Mouse (Mus musculus) embryo, embryonic 11 days (tissue): ENCODE results near the gene Gm43064.
A peak's percentile ranks its signal among the peaks of the same experiment; 100 is the strongest.
"Not testable (repeated sequence)": the region's sequence is repeated elsewhere in the genome, so short reads cannot be mapped to it uniquely, and the experiment has no call there.

Source experiments
- DNase-seq: peaks from one replicate; pipeline ENCODE4 v3.0.0-alpha.2; 2015

The Gm43064 gene

DNA sequence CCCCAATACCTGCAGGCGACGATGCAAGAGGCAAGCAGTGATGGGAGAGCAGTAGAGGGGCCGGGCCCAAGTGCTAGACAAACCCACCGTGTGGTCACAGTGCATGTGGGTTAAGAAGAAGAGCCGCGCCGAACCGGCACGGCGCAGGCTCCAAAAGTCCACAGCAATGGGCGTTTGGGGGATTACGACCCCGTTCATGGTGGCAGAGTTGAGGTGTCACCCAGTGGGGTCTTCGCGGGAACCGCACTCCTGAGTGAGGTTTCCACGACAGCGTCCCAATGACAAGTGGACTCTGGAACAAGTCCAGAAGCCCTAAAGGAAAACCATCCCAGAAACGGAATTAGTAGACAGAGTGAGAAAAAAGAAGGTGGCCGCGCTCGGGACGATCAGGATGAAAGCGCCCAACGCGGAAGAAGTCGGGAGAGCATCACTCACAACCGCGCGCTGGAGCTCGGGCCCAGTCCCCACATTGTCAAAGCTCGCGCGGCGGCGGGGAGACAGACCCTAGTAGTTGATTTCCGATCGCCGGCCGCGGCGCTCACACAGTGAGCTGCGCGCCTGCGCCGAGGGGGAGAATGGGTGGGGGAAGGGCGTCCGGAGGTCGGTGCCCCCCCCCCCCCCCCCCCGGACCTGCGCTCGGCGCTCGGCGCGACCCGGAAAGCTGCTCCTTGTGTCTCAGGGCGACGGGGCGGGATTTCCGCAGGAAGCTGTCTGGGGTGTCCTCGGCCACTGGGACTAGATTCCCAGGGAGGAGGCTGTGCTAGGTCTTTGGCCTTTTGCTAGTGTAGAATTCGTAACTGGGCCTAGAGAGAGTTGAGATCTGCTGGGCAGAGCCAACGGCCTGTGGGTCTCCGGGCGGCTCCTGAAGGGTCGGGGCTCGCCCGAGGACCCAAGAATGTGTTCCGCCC, at the start of gene Gm43064, which contains the start of the genes Dclre1b and Ap4b1:
Gene Gm43064 (plus strand): TSS at position 683 of the 908 bp plus-strand sequence.
Gene Dclre1b (minus strand): TSS at position 554 of the 908 bp plus-strand sequence.
Gene Ap4b1 (plus strand): TSS at position 630 of the 908 bp plus-strand sequence.
- peak; percentile 98 for DNase-seq

DNA sequence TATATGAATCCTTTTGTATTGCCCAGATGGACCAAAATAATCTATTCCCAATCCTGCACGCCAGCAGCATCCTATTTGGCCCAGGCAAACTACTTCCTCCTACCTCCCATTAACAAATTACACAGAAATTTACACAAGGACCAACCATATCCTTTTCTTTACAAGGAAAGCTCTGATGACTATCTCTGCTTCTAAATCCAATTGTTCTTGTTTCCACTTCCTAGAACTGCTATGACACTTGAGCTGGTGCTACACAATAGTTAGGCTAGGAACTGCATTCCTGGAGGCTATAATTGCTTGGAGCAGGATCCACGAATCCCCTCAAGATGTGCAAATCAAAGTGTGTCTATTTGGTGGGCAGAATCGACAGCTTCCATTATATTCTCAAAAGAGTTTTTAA, 42.6 kb upstream of the Gm43064 start:
- DNase-seq, result no peak

DNA sequence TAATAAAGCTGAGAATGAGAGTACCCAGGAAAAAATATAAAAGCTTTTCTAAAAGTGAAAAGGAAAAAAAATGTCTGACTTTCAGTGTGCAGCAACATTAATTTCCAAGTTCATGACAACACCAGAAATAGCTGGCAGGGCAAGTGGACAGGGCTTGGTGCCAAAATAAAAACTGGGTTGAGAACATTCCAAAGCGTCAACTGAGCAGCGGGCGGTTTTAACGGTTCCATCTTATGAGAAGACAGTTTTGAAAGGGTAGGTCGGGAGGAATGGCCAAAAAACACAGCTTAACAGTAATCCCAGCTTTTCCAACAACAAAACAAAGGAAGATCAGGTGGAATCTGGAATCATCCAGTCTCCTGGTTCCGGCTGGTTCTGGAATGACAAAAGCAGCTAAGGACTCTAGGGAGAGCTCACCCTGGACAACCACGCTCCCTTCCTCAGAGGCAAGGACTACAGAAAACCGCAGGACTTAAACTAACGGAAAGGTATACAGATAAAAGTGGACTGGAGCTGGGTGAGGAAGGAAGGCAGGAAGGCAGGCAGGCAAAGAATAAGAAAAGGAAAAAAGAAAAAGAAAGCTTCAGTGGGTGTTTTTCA, 37.7 kb upstream of the Gm43064 start:
- no peak for DNase-seq

DNA sequence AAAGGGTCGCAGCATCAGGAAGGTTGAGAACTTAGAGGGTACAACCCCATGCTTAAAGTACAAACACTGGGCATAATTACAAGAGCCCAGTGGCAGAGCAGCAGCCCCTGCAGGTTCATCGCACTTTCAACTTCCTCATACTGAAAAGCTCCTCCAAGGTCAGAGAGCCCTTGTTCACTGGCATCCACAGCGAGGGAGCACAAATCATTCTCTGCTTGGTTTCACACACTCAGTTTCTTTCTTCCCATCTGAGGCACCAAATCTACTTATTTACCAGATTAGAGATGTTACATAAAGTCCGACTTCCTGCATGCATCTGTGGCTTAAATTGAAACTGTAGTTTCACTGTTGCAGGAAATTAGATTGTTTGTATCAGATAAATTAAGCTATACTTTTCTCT, 36.5 kb upstream of the Gm43064 start:
- no peak for DNase-seq

DNA sequence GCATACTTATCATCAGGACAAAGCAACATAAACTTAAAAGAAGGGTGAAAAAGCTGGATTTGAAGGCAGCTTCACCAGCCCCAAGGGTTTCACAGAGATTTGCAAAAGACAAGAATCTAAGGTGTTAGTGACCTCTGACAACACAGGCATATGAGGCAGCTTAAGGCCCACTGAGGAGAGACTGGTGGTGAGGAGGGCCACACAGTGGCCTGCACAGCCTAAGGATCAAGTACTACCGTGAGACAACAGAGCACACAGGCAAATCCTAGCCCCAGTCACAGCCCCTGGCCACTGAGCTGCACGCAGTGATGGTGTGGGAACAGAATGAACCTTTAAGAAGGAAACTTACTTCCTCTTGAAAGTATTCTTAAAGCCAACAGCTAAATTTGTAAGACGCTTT, 35.9 kb upstream of the Gm43064 start:
- DNase-seq, result no peak

DNA sequence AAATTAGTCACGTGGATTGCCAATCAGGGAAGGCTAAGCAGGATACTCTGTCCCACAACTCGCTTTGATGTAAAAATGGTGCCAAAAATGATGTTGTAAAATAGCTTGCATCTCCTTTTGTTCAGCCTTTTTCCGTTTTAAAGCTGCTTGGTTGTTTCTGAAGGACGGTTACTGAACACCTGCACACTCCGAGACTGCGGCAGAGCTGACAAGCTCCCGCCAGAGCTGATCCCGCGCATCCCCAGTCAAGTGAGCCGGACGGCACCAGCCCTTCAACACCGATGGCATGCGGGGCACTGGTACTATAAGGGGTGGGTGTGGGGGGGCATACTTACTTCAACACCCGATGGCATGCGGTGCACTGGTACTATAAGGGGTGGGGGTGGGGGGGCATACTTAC, 35.4 kb upstream of the Gm43064 start:
- DNase-seq, result no peak

DNA sequence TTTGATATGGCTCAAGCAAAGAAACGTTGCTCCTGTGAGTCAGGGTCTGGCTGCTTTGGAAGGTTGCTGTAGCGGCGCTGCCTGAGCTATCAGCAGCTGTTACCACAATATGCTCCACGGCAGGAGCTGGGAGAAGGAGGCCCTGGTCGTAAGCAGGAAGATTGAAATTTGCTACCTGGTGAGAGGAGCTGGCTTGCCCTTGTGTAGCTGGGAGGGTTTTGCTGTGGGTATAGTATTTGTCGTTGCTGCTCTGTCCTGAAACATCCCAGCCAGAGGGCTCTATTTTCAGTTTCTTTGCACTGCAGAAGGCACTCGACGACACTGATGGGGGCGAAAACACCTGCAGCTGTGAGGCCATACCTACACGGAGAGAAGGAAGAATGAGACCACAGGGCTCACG, 31.4 kb upstream of the Gm43064 start:
- DNase-seq, result no peak

DNA sequence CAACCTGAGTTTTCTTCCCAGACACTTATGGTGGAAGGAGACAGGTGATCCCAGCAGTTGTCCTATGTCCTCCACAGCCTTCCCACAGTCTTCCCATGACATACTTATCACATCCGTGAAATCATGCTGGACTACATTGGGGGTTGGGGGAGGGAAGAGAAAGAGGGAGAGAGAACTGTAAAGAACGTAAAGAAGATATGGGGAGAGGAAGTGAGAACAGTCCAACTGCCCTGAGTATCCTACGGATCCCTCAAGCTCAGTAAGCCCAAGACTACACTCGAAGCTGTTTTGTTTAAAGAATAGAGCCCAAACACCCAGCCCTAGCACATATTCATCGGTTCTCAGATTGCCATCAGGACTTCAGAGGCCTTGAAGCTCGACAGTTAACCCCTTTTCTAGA, 30.7 kb upstream of the Gm43064 start:
- DNase-seq, result no peak

DNA sequence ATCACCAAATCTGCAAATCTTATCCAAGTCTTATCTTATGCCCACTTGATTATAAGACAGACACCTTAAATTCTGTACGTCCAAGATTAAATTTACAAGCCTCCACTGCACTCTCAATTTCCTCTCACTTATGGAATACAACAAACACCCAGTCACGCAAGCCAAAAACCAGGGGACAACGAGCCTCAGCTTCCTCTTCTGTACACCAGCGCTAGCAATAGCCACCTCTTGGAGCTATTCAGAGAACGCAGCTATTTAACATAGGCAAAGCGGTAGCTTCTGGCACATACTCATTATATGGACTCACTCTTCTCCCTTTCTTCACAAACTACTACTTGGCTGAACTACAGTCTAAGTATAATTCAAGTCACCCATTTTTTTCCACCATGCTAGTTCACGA, 30.2 kb upstream of the Gm43064 start:
- no peak for DNase-seq

DNA sequence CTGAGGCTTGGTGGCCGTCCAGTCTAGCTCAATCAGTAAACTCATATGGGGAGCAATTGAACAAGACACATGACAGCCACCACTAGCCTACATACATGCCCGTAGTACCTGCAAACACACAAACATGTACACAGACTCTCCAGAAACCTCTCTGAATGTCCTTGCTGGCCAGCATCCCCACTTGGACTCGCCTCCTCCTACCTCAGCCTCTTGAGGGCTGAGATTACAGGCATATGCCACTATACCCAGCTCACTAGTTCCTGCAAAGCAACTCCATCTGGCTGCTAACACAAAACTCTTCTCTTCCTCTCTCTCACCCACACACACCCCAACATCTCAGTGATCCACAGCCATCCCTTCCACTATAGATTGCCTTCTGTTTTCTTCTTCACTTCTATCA, 29.1 kb upstream of the Gm43064 start:
- DNase-seq, result no peak

DNA sequence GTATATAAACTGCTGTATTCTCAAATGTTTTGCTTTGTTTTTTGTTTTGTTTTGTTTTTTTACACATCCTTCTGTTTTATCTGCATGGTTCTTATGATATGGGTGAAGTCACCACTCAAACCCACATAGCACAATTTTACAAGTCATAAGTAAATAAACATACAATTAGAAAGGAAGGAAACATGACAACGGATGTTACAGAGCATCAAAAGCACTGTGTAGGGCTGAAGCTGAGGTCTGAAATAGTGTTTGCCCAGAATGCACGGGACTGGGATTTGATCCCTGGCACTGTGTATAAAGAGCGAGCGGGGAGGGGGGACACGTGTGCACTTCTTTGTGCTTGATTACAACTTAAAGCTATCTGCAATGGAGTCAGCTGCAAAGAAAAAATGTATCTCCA, 28.6 kb upstream of the Gm43064 start:
- no peak for DNase-seq

DNA sequence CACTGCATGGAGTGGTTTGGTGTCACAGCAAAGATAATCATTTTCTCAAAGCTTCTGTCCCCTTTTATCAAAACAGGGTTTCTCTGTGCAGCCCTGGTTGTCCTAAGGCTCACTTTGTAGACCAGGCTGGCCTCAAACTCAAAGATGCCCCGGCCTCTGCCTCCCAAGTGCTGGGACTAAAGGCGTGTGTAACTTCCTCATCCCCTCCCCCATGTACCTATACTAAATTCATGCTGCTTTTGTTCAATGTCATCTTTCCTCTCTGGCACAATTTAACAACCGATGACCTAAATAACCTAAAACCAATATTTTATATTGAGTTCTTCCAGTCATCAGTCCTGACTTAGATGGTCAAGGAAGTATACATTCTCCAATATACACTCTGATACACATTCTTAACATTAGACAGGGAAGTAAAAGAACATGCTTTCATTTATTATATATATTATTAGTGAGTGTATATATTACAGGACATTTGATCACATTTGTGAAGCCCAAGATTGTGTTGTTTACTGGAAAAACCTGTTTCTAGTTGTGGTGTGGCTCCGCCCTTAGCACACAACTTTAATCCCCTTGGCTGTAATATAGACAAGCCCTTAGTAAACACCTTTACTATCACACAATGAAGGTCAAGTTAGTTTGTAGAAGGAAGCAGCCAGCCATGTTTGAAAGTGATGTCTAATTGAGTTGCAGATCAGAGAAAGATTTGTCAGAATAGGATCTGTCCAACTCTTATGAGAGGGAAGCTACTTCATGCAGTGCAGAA, 26.3 kb upstream of the Gm43064 start:
- no peak for DNase-seq

DNA sequence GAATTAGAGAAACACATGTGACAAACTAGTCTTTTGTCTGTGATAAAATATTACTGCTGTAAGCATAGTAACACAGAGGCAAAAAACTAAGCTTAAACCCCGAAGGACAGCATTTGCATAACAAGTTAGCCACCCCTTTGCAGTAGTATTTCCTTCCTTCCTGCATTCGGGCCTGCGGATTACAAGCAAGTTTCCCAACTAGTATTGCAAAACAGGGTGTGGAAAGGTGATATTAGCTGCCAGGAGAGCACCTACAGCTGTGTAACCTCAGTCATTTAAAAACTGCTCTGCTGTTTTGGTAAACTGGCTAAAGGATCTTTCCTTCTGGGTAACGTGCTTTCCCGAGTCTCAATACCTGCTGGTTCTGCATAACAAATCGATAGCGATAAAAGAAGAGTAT, 22.1 kb upstream of the Gm43064 start:
- DNase-seq, result no peak

DNA sequence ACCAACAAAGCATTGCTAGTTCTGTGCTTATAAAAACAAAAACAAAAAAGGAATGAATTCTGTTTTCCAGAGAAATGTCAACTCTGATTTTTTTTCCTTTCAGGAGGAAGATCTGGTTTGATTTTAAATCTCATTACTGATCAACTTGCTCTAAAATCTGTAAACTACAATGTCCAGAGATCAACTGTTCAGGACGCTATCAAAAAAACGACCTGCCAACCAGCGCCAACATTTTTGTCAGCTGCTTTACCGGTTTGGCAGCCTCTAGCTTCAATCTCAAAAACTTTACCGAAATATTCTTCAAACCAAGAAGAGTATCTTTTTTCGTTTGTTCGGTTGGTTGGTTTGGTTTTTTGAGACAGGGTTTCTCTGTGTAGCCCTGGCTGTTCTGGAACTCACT, 20.3 kb upstream of the Gm43064 start:
- no peak for DNase-seq

DNA sequence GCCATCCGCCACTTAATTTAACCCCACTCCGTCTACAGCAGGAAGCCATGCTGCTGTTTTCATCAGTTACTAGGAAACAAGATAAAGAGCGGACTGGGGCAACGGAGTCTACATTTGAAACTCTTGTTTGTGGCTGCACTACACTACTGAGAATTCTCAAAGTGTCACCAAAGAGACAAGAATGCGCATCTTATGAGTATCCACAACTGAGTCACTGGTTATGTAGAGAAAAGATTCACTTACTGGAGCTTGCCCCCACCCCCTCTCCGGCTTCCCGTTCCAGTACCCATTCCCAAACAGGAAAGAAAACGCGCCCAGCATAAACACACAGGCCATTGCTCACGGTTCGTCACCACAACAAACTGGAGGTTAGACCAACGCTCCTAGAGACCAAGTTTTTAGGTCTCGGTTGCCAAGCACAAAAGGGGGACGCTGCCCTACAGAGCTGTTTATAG, 19.5 kb upstream of the Gm43064 start:
- peak; percentile 54 for DNase-seq

DNA sequence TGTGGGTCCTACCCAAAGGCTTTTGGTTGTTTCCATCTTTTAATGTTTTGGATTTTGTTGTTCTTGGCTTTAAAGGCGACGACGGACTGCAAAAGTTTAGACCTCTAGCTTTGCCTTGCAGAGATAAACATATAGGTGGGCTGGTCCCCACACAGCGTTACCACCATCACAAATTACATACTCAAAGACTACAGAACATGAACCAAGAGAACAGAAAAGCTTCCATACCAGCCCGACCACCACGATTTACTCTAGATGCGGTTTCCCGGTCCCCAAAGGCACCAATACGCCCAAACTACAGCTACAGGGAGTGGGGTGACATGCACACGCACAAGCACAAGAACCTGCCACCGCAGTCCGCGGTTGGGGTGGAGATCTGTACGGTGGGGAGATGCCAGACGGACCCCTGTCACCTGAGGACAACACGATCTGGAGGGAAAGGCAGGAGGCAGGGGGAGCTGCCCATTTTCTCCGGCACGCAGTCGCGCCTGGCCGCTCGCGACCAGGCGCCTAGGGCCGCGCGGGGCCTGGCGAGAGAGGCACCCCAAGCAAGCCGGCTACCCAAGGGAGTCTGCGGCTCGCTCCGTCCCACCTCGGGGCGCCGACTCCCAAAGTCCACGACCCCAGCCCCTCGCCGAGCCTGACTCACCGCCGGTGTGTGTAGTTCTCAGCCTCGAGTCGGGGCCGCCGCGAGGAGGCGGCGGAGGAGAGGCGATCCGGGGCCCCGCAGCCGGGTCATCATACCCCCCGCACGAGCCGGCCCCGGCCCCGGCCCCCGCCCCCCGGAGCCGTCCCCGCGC, 18.8 kb upstream of the Gm43064 start:
- DNase-seq, result peak; percentile 67

DNA sequence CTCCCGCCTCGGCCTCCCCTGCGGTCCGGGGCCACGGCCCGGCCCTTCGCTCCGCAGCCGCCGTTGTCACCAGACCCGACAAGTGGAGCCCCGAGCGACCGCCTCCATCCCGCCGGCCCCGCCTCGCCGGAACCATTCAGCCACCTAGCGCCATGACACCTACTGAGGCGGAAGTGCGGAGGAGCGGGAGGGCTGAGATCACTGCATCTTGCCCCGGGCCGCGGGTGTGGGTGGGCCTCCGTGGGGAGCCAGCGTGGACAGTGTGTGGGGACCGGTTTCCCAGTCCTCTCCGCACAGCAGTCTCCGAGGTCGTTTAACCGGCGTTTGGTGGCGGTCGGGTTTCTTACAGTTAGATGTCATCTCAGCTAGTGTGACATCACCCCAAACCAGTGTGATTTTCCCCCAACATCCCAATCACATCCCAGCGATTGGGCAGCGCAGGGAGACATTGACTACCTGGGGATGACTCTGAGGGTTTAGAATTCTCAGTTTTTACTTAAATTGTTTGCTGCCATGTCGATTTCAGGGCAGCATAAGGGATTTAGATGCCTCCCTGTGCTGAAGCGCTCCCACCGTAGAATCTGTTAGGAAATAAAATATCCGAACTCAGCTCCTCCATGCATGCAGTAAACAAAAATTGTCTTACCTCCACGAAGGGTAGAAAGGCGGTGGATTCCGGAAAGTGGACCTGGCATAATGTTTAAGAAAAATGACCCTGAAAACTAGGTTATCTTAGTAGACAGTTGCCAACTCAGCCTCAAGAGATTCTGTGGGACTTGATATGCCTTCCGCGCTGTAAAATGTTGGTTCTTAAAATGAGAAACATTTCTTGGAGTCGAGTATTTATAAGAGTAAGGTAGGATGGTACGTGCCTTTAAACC, 17.9 kb upstream of the Gm43064 start, which contains the start of gene Hipk1:
Gene Hipk1 (minus strand): TSS at position 334 of the 881 bp plus-strand sequence.
- peak; percentile 95 for DNase-seq

DNA sequence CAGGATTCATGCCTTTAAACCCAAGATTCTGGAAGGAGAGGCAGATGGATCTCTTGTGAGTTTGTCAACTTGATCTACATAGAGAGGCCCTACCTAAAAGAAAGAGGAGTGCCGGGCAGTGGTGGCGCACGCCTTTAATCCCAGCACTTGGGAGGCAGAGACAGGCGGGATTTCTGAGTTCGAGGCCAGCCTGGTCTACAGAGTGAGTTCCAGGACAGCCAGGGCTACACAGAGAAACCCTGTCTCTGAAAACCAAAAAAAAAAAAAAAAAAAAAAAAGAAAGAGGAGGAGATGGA, 17.3 kb upstream of the Gm43064 start:
- DNase-seq, result not testable (repeated sequence)

DNA sequence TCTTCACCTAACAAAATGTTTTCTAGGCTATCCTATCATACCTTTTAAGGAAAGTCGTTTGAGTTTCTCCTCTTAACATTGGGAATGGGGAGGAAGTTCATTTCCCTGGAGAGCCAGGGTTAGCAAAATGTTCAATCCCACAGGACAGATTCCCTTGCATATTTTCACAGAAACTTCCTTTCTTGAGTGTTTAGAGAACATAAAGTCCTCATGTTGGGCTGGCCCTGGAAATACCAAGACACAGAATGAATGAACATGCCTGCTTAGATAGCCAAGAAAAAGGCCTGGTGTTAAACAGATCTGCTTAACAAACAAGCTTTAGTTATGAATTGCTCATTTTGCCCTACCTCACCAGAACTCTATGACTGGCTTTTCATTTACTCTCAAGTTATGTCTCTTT, 16.8 kb upstream of the Gm43064 start:
- no peak for DNase-seq

DNA sequence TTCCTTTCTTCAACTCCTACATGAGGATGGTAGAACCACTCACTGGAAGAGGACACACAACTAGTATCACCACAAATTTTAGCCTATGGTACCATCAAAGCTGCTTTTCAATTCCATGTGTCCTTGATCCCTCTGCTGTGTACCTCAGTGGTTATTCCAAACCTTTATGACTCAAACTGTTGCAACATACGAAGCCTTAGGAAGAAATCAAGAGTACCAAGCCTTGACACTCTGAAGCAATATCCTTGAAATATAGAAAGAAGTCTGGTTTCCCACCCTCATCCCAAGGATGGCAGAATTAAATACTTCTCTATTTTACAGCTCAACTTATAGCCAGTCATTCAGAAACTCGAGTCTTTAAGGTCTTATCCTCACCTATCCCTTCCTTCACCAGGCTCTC, 13.0 kb upstream of the Gm43064 start:
- DNase-seq, result no peak

DNA sequence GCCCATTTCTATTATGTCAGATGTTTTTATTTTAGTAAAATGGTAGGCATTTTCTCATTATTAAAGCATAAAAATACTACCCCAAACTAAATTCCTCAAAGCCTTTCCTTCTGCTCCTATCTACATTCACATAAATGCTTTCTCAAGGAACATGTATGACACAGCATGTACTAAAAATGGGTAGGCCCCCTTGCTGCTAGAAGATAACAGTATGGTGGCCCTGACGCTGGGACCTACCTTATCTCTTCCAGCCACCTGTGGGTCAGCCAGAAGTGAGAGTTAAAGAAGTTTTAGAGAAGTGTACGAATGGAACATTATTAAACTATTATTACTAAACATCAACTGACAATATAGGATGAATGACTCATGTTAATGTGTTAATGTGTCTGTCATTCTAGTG, 9.9 kb upstream of the Gm43064 start:
- no peak for DNase-seq
